Mouse (Mus musculus) stomach, postnatal 0 days (tissue): ENCODE results near the gene Plaa.

ENCODE experiments used
- CTCF ChIP-seq: IDR thresholded peaks from 2 replicates; pipeline ENCODE4 v1.5.1; 2016; ENCODE audit warnings: antibody characterized with exemption, low read depth, mild to moderate bottlenecking, moderate library complexity
- EP300 ChIP-seq: optimal IDR thresholded peaks from 2 replicates; pipeline ENCODE3; 2016; ENCODE audit warnings: antibody characterized with exemption

DNA sequence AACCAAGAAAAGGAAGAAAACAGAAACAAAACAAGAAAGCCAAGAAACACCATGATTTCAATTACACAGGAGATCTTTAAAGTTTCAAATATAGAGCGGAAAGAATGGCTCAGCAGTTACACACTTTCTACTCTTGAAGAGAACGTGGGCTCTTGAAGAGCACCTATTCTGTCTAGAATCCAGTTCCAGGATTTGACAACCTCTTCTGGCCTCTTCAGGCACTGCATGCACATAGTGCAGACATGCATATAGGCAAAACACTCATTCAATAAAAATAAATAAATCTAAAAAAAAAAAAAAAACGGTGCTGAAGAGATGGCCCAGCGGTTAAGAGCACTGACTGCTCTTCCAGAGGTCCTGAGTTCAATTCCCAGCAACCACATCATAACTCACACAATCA lies 60.0 kb downstream of the Plaa start:
- TF ChIP-seq CTCF, result no peak
- no peak for TF ChIP-seq EP300
